Mouse (Mus musculus) cortical plate, adult 2 months (tissue): ENCODE measurements around the gene Cbx7.

Experiments
- CTCF ChIP-seq: fragments of 200-500 bp; IDR thresholded peaks from 2 replicates; pipeline ENCODE4 v1.5.1; 2011; ENCODE audit warnings: mild to moderate bottlenecking, control low read depth, low read length; ENCODE audit not compliant: insufficient read depth; ENCODE audit errors: extremely low read depth
- POLR2A ChIP-seq: fragments of 200-500 bp; IDR thresholded peaks from 2 replicates; pipeline ENCODE4 v1.6.1; 2011; ENCODE audit warnings: mild to moderate bottlenecking, low read length, control low read depth; ENCODE audit not compliant: insufficient read depth; ENCODE audit errors: extremely low read depth

- TF ChIP-seq CTCF, result no peak
- TF ChIP-seq POLR2A, result no peak
These were observed 42.2 kb downstream of the Cbx7 start for GRCm38 (mm10) chr15:79928736-79929135.
